Mouse (Mus musculus): ENCODE measurements around the gene Vsx1.

Vsx1 gene

GRCm38 (mm10) chr2:150667820-150668766 is 21.1 kb downstream of the Vsx1 start, which contains the start of gene Acss1:
Gene Acss1 (minus strand): TSS chr2:150668500.
- peak; percentile 17 for ATAC-seq (ENCODE audit: low TSS enrichment)

GRCm38 (mm10) chr2:150667065-150667819 is 21.9 kb downstream of the Vsx1 start:
- peak; percentile 29 for ATAC-seq (ENCODE audit: low TSS enrichment)

GRCm38 (mm10) chr2:150666723-150667064 is 22.5 kb downstream of the Vsx1 start:
- ATAC-seq (ENCODE audit: low TSS enrichment) = no peak

- ATAC-seq (ENCODE audit: low TSS enrichment) = no peak
Measured at GRCm38 (mm10) chr2:150665534-150666451, 23.4 kb downstream of the Vsx1 start.

GRCm38 (mm10) chr2:150665006-150665405 is 24.2 kb downstream of the Vsx1 start:
- ATAC-seq (ENCODE audit: low TSS enrichment) = no peak

- no peak for ATAC-seq (ENCODE audit: low TSS enrichment)
Measured at GRCm38 (mm10) chr2:150664152-150664920, 24.8 kb downstream of the Vsx1 start.

- ATAC-seq (ENCODE audit: low TSS enrichment) = peak; percentile 56
Measured at GRCm38 (mm10) chr2:150663255-150663654, 25.9 kb downstream of the Vsx1 start.

GRCm38 (mm10) chr2:150662007-150662406 is 27.2 kb downstream of the Vsx1 start:
- ATAC-seq (ENCODE audit: low TSS enrichment) = peak; percentile 32

- ATAC-seq (ENCODE audit: low TSS enrichment) = peak; percentile 64
Measured at GRCm38 (mm10) chr2:150660668-150661451, 28.3 kb downstream of the Vsx1 start.

GRCm38 (mm10) chr2:150660049-150660448 is 29.1 kb downstream of the Vsx1 start:
- no peak for ATAC-seq (ENCODE audit: low TSS enrichment)

- ATAC-seq (ENCODE audit: low TSS enrichment) = no peak
Measured at GRCm38 (mm10) chr2:150656975-150657768, 32.0 kb downstream of the Vsx1 start.

GRCm38 (mm10) chr2:150656112-150656511 is 33.0 kb downstream of the Vsx1 start:
- ATAC-seq (ENCODE audit: low TSS enrichment) = no peak

GRCm38 (mm10) chr2:150655290-150655689 is 33.9 kb downstream of the Vsx1 start:
- no peak for ATAC-seq (ENCODE audit: low TSS enrichment)

GRCm38 (mm10) chr2:150654814-150655213 is 34.3 kb downstream of the Vsx1 start:
- ATAC-seq (ENCODE audit: low TSS enrichment) = no peak

GRCm38 (mm10) chr2:150651366-150651765 is 37.8 kb downstream of the Vsx1 start:
- no peak for ATAC-seq (ENCODE audit: low TSS enrichment)

- no peak for ATAC-seq (ENCODE audit: low TSS enrichment)
Measured at GRCm38 (mm10) chr2:150650511-150651074, 38.6 kb downstream of the Vsx1 start.

GRCm38 (mm10) chr2:150648300-150648895 is 40.8 kb downstream of the Vsx1 start:
- ATAC-seq (ENCODE audit: low TSS enrichment) = peak; percentile 29; the same call in 1 of the 2 replicates

GRCm38 (mm10) chr2:150647681-150648299 is 41.4 kb downstream of the Vsx1 start:
- ATAC-seq (ENCODE audit: low TSS enrichment) = no peak

All from frontal cortex, adult (tissue).